Comparison of ENCODE assay signal across 9 mouse cellular contexts in the genomic region with DNA sequence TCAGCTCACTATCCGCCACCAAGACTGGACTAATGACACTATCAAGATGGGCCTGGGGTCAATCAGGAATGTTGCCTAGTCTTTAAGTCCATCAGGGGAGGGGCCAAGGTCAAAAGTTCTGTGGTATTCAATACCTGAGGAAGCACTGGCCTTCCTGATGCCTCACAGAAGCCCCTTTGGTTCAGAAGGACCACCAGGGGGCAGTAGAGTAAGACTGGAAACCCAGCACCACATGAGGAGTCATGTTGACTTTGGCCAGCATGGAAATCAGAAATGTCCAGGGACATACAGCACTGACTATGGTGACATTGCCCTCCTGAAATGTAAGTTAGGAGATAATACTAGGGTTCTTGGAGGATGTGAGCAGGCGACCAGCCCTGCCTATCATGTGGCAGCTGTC. TPM values are rescaled to one million over a fixed set of nuclear protein-coding genes. Genes with fewer than 3 reads are reported as not detected.
A peak's percentile ranks its signal among the peaks of the same experiment; 100 is the strongest.
DNase-seq lines count a peak whose midpoint lies in the region; ATAC-seq and TF ChIP-seq lines count a peak whose summit lies in the region.
"Had no signal": no experiment of that assay in that cellular context is flagged by ENCODE, and none has a peak within 500 bp of the region (broad histone marks: within the 10 kb centered on the region; RNA-seq: fewer than 3 reads in every experiment).

No protein-coding gene starts in this region.

- TF ChIP-seq CTCF in kidney, adult 2 months (conservative IDR thresholded peaks at IDR 0.05; ENCODE audit: insufficient read depth, insufficient read length, low read depth, low read length) = peak; percentile 57
- TF ChIP-seq CTCF in ES-Bruce4 (IDR thresholded peaks at IDR 0.05; ENCODE audit: low read depth, low read length) (peak; percentile 67), Patski (IDR thresholded peaks at IDR 0.05) (peak; percentile 81)

- H3K9ac ChIP-seq in kidney, embryonic 15.5 days = no peak overlapping the region
- H3K9ac ChIP-seq in ES-Bruce4 (ENCODE audit: low read depth, poor library complexity, severe bottlenecking) = no peak overlapping the region
- H3K9ac ChIP-seq in limb, embryonic 14.5 days (ENCODE audit: low read depth, low read length, severe bottlenecking) = no peak overlapping the region
- no peak overlapping the region for H3K9ac ChIP-seq in midbrain, embryonic 15.5 days
- H3K9ac ChIP-seq: liver, embryonic 13.5 days had no signal

- 57% methylated on average over 2 of the region's 2 CpGs for WGBS in kidney, adult 2 months
- WGBS in kidney, embryonic 15.5 days = 53% methylated on average over 2 of the region's 2 CpGs
- WGBS in limb, embryonic 14.5 days = 44% methylated on average over 2 of the region's 2 CpGs
- 55% methylated on average over 2 of the region's 2 CpGs for WGBS in midbrain, embryonic 15.5 days

- no peaks in the 10 kb centered on the region for H3K9me3 ChIP-seq in kidney, embryonic 15.5 days (replicated peaks)
- H3K9me3 ChIP-seq in ES-Bruce4 (replicated peaks; ENCODE audit: control insufficient read depth, insufficient read depth, low read length, poor library complexity, severe bottlenecking) = no peaks in the 10 kb centered on the region
- no peaks in the 10 kb centered on the region for H3K9me3 ChIP-seq in limb, embryonic 14.5 days (ENCODE audit: control insufficient read depth, low read length)
- H3K9me3 ChIP-seq in midbrain, embryonic 15.5 days = no peaks in the 10 kb centered on the region
- H3K9me3 ChIP-seq: liver, embryonic 13.5 days had no signal

- no peak for TF ChIP-seq EP300 in ES-Bruce4 (IDR thresholded peaks at IDR 0.05; ENCODE audit: insufficient read depth, low read depth, low read length)

- no peaks in the 10 kb centered on the region for H3K4me1 ChIP-seq in kidney, adult 2 months (ENCODE audit: control insufficient read depth, insufficient read depth, low read length)
- peaks cover 4% of the 10 kb centered on the region for H3K4me1 ChIP-seq in kidney, embryonic 15.5 days
- no peaks in the 10 kb centered on the region for H3K4me1 ChIP-seq in ES-Bruce4 (ENCODE audit: control insufficient read depth, insufficient read depth, low read length)
- no peaks in the 10 kb centered on the region for H3K4me1 ChIP-seq in limb, embryonic 14.5 days (ENCODE audit: control insufficient read depth, insufficient read depth, low read length)
- peaks cover 2% of the 10 kb centered on the region; the same call in 1 of the 2 replicates for H3K4me1 ChIP-seq in midbrain, embryonic 15.5 days

- H3K4me2 ChIP-seq in kidney, embryonic 15.5 days = no peak overlapping the region
- no peak overlapping the region for H3K4me2 ChIP-seq in limb, embryonic 14.5 days (replicated peaks; ENCODE audit: low read depth, low read length, severe bottlenecking)
- no peak overlapping the region for H3K4me2 ChIP-seq in midbrain, embryonic 15.5 days
- H3K4me2 ChIP-seq: liver, embryonic 13.5 days had no signal

- in situ Hi-C loops in Patski (cut with MboI; ENCODE audit: low pct_unique_long_range_greater_than_20kb) = loop anchor here (5.0 kb wide), 2 partner anchors 82 to 227 kb away; no protein-coding TSS in a partner anchor

- no peaks in the 10 kb centered on the region for H3K27me3 ChIP-seq in kidney, adult 2 months (replicated peaks; ENCODE audit: control insufficient read depth, insufficient read depth, low read length)
- peaks cover 28% of the 10 kb centered on the region for H3K27me3 ChIP-seq in kidney, embryonic 15.5 days
- no peaks in the 10 kb centered on the region for H3K27me3 ChIP-seq in ES-Bruce4 (ENCODE audit: control insufficient read depth, insufficient read depth, low read length, poor library complexity, severe bottlenecking)
- H3K27me3 ChIP-seq in Patski = peaks cover 6% of the 10 kb centered on the region
- no peaks in the 10 kb centered on the region for H3K27me3 ChIP-seq in limb, embryonic 14.5 days (ENCODE audit: control insufficient read depth, insufficient read depth, low read length)
- H3K27me3 ChIP-seq in midbrain, embryonic 15.5 days (replicated peaks) = no peaks in the 10 kb centered on the region

- H3K36me3 ChIP-seq in kidney, adult 2 months (ENCODE audit: control insufficient read depth, insufficient read depth, low read length) = no peaks in the 10 kb centered on the region
- no peaks in the 10 kb centered on the region for H3K36me3 ChIP-seq in kidney, embryonic 15.5 days
- H3K36me3 ChIP-seq in ES-Bruce4 (ENCODE audit: control insufficient read depth, insufficient read depth, low read length, poor library complexity, severe bottlenecking) = no peaks in the 10 kb centered on the region
- H3K36me3 ChIP-seq in limb, embryonic 14.5 days (ENCODE audit: control insufficient read depth, insufficient read depth, low read length) = no peaks in the 10 kb centered on the region
- H3K36me3 ChIP-seq in midbrain, embryonic 15.5 days (replicated peaks) = no peaks in the 10 kb centered on the region
- H3K36me3 ChIP-seq: liver, embryonic 13.5 days had no signal

- CTCF ChIA-PET in Patski (lab: Charles Lee) = interaction anchor here (0.9 to 8.4 kb wide), 6 partner anchors 16 to 231 kb away, joined by 3 to 68 read pairs (median 4); partner anchors contain the start of gene Gata5

- DNase-seq in kidney, adult 2 months = peak; percentile 29
- DNase-seq in Patski (ENCODE audit: low read depth, low spot score) = no peak
- DNase-seq in limb, embryonic 14.5 days (ENCODE audit: low spot score) = peak; percentile 22
- DNase-seq in layer of hippocampus, postnatal 25 days (ENCODE audit: extremely low spot score in 1 of 2, low spot score in 1 of 2) = no peak
- DNase-seq: liver, embryonic 13.5 days had no signal

- no peak for TF ChIP-seq POLR2A in kidney, adult 2 months (IDR thresholded peaks at IDR 0.05; ENCODE audit: low read depth, low read length)
- no peak for TF ChIP-seq POLR2A in ES-Bruce4 (IDR thresholded peaks at IDR 0.05; ENCODE audit: insufficient read depth, low read length)
- TF ChIP-seq POLR2A in limb, embryonic 14.5 days (IDR thresholded peaks at IDR 0.05; ENCODE audit: borderline replicate concordance, extremely low read depth, insufficient read depth, insufficient read length) = no peak

- POLR2A ChIA-PET in Patski (lab: Charles Lee) = no interaction called here

- H3K4me3 ChIP-seq in kidney, adult 2 months (ENCODE audit: insufficient read depth, low read depth, low read length) = no peak overlapping the region
- H3K4me3 ChIP-seq in kidney, embryonic 15.5 days (replicated peaks) = no peak overlapping the region
- no peak overlapping the region for H3K4me3 ChIP-seq in ES-Bruce4 (ENCODE audit: low read depth, low read length)
- H3K4me3 ChIP-seq in limb, embryonic 14.5 days (replicated peaks; ENCODE audit: low read length) = no peak overlapping the region
- no peak overlapping the region for H3K4me3 ChIP-seq in midbrain, embryonic 15.5 days
- H3K4me3 ChIP-seq: erythroblast, embryonic 14.5 days; liver, embryonic 13.5 days had no signal

- no peak overlapping the region for H3K27ac ChIP-seq in kidney, adult 2 months (ENCODE audit: insufficient read depth, low read depth, low read length)
- no peak overlapping the region for H3K27ac ChIP-seq in kidney, embryonic 15.5 days
- H3K27ac ChIP-seq in ES-Bruce4 (ENCODE audit: insufficient read depth, low read length) = no peak overlapping the region
- no peak overlapping the region for H3K27ac ChIP-seq in limb, embryonic 14.5 days (replicated peaks; ENCODE audit: low read depth, low read length)
- no peak overlapping the region for H3K27ac ChIP-seq in midbrain, embryonic 15.5 days
- H3K27ac ChIP-seq: liver, embryonic 13.5 days had no signal

- ATAC-seq in kidney, embryonic 15.5 days (replicated peaks; ENCODE audit: low FRiP score) = no peak
- ATAC-seq in Patski = no peak
- no peak for ATAC-seq in limb, embryonic 14.5 days (ENCODE audit: low FRiP score, low read depth)
- no peak for ATAC-seq in midbrain, embryonic 15.5 days (replicated peaks)

RNA-seq across cellular contexts. Expression of gene Gata5, which starts 16.2 kb away (rescaled TPM):
- polyA plus RNA-seq in kidney, adult 2 months (2012; rRNA removed) = 1.2 TPM in 2 replicates
- polyA plus RNA-seq in kidney, embryonic 15.5 days (2015; fragmentation: Nextera tagmentation; extraction: Ambion mirVana) = 3.0 and 4.7 TPM in 2 replicates
- polyA plus RNA-seq in ES-Bruce4 (2011; ENCODE audit: insufficient read depth, insufficient read length, low read depth, missing spikeins) (0.53 TPM in 1 of 2 replicates, not detected in the other), Patski (2021) (not detected)
- 0.01 and 0.05 TPM in 2 replicates for polyA plus RNA-seq in limb, embryonic 14.5 days (2012; rRNA removed)
- 0.06 TPM in 1 of 2 replicates, not detected in the other for polyA plus RNA-seq in limb, embryonic 14.5 days (2014; fragmentation: Nextera tagmentation; extraction: Ambion mirVana)
- not detected for total RNA-seq in layer of hippocampus, postnatal 25 days (2021)
- polyA plus RNA-seq in midbrain, embryonic 15.5 days (2015; fragmentation: Nextera tagmentation; extraction: Ambion mirVana) = not detected in 2 replicates
- polyA plus RNA-seq: erythroblast, embryonic 14.5 days had no signal

Comparison
In these comparisons a context has a peak if more than half of its experiments do, and no peak if none do; other contexts are left out.
1. DNase-seq: peak in kidney, adult 2 months (single experiment) and limb, embryonic 14.5 days (single experiment); none in Patski (single experiment) and layer of hippocampus, postnatal 25 days (0 of 2).
2. Peak in every context shown above with its lines, with median percentiles within 50 percentile points of each other: CTCF ChIP-seq.